Mouse (Mus musculus) kidney, postnatal 4 days (tissue): ENCODE results near the gene Gpat3.

ENCODE experiments used
- DNase-seq, 2 experiments: peaks; one replicate each; pipeline ENCODE4 v3.0.0; 2021; ENCODE audit warnings: mixed read lengths in 2 of 2

Gpat3 gene

DNA sequence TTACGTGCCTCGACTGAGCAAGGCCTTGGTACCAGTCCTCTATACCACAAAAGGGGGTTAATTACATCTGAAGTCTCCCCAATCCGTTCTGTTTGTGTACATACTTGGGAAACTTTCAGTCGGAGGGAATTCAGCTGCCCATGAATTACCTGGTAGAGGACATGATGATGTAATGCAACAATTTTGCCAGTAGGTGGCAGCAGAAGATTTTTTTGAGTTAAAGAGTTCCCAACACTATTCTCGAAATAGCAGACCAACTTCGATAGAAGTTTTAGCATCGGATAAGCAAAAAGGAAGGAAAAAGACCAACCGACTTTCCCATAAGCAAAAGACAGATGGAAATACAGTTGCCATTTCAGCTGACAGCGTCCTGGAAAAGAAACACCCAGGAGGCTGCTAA, 73.6 kb downstream of the Gpat3 start:
- peak; percentile 45 to 58 for DNase-seq

GRCm38 (mm10) chr5:100929698-100930097, 84.2 kb downstream of the Gpat3 start:
- DNase-seq, result no peak

DNA sequence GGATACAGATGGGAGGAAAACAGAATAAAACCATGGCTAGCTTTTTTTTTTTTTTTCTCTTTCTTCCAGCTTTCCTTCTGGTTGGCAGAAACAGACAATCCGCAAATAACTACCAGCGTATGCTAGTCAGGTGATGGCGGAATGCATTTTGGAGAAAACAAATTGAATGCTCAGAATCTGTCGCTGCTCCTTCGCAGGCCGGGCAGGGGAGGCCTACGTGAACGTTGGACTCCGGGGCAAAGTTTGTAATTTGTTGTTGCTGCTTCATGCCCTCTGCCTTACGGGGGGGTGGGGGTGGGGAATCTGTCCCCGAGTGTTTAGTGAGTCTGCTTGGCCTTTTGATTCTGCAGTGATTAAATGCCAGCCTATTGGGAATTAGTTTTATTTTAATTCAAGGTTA, 98.2 kb downstream of the Gpat3 start:
- peak in 1 of 2 experiments; percentile 31 for DNase-seq

DNA sequence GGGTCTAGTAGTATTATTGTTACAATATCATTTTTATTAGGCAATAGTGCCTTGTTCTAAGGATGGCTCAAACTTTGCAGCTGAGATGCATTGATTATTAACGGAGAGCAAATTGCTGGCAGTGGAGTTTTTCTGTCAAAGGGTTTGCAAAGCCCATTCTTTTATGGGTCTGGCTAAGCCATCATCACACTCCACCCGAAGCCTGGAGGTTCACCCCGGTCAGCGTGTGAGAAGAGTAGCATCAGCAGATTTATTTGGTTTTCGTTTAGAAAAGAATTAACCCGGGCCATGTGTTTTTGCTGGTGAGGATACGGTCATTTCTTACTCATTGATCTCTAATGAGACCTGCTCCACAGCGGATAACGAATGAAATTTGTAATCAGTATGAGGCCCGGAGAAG, 99.8 kb downstream of the Gpat3 start:
- no peak for DNase-seq
